Mouse (Mus musculus) ES-Bruce4 (cell line): ENCODE results near the gene Pdhb.

Experiments used
- CTCF ChIP-seq: IDR thresholded peaks from one replicate; pipeline ENCODE4 v1.8.1; 2011; ENCODE audit warnings: low read depth, low read length
- EP300 ChIP-seq: IDR thresholded peaks from 2 replicates; pipeline ENCODE4 v1.6.1; 2011; ENCODE audit warnings: low read depth, low read length; ENCODE audit not compliant: insufficient read depth

GRCm38 (mm10) chr14:8134234-8134633, 38.6 kb downstream of the Pdhb start:
- TF ChIP-seq CTCF (no peak), EP300 (no peak)
